Mouse (Mus musculus) heart, postnatal 14 days (tissue): ENCODE measurements around the gene Fam53a. TPM values are rescaled to one million over a fixed set of nuclear protein-coding genes. Genes with fewer than 3 reads are reported as not detected.

Source experiments
- DNase-seq, 2 experiments: peaks; one replicate each; pipeline ENCODE4 v3.0.0; 2021 to 2022
- intact Hi-C: fragments of 180-260 bp; cut with DNase I; formaldehyde crosslinking; loops from one replicate; pipeline ENCODE4 v1.15.1; 2025
- total RNA-seq, 2 experiments: library from RNA; stranded (reverse); gene quantifications; 2 replicates each; pipeline ENCODE4 v1.2.3; 2021

The Fam53a gene
- total RNA-seq, 2 experiments from 2014 or later: 31.7 to 32.3 TPM

GRCm38 (mm10) chr5:33565886-33566285 lies 63.5 kb downstream of the Fam53a start:
- no peak for DNase-seq
- intact Hi-C loops: no loop called here

- intact Hi-C loops: no loop called here
- DNase-seq: no peak
Measured at GRCm38 (mm10) chr5:33556277-33556995, 73.0 kb downstream of the Fam53a start.

Other genes starting within 250 kb of the Fam53a start
- not detected for gene Nkx1-1, start 195.7 kb downstream of the Fam53a start, total RNA-seq
- gene Gm9903, start 290 bp upstream of the Fam53a start, total RNA-seq: 1 to 10 TPM; 1.4 TPM
- gene Slbp, start 22.9 kb upstream of the Fam53a start, total RNA-seq: 10 to 100 TPM; 17.8 to 22.2 TPM
- gene Tacc3, start 28.5 kb upstream of the Fam53a start, total RNA-seq: 10 to 100 TPM in 1 of 2 experiments, 1 to 10 TPM in 1; 6.8 to 12.0 TPM
- gene Tmem129, start 28.8 kb upstream of the Fam53a start, total RNA-seq: 10 to 100 TPM; 17.0 to 17.8 TPM
- 10 to 100 TPM; 12.7 to 13.0 TPM for gene Fgfr3, start 92.0 kb upstream of the Fam53a start, total RNA-seq
- 100 to 1,000 TPM; 148 to 169 TPM for gene Letm1, start 153.2 kb upstream of the Fam53a start, total RNA-seq
- gene Nsd2, start 191.1 kb upstream of the Fam53a start, total RNA-seq: 10 to 100 TPM; 27.5 to 43.7 TPM